Mouse (Mus musculus): ENCODE measurements around the gene Trub2.

The Trub2 gene

GRCm38 (mm10) chr2:29718581-29718980 lies 69.7 kb downstream of the Trub2 start:
- DNase-seq, result no peak

GRCm38 (mm10) chr2:29716691-29717090 lies 71.6 kb downstream of the Trub2 start:
- DNase-seq, result no peak

- no peak for DNase-seq
Measured at GRCm38 (mm10) chr2:29716143-29716542, 72.2 kb downstream of the Trub2 start.

- DNase-seq, result peak; percentile 37
Measured at GRCm38 (mm10) chr2:29714127-29714526, 74.2 kb downstream of the Trub2 start.

GRCm38 (mm10) chr2:29713501-29713900 lies 74.8 kb downstream of the Trub2 start:
- DNase-seq, result no peak

- no peak for DNase-seq
Measured at GRCm38 (mm10) chr2:29711877-29712276, 76.4 kb downstream of the Trub2 start.
